Mouse (Mus musculus): Measurements from ENCODE around the gene Zbtb4. TPM values are rescaled to one million over a fixed set of nuclear protein-coding genes. Genes with fewer than 3 reads are reported as not detected.
"Not testable (repeated sequence)": the region's sequence is repeated elsewhere in the genome, so short reads cannot be mapped to it uniquely, and the experiment has no call there.

The Zbtb4 gene
- polyA plus RNA-seq, 1 experiment from 2014 or later = 5.2 TPM

- not testable (repeated sequence) for ATAC-seq; H3K9ac ChIP-seq (ENCODE audit: low read depth, low read length)
- 91% methylated on average over 2 of the region's 3 CpGs for WGBS
These were observed 34.3 kb upstream of the Zbtb4 start for GRCm38 (mm10) chr11:69731408-69731807.

GRCm38 (mm10) chr11:69751635-69752034 is 14.1 kb upstream of the Zbtb4 start:
- Histone ChIP-seq H3K4me1 (ENCODE audit: control insufficient read depth, insufficient read depth, low read length) (peaks cover 27% of the 10 kb centered on the region), H3K9me3 (replicated peaks; ENCODE audit: control insufficient read depth, low read length, poor library complexity, severe bottlenecking) (no peaks in the 10 kb centered on the region), H3K36me3 (ENCODE audit: control insufficient read depth, insufficient read depth, low read length) (peaks cover 7% of the 10 kb centered on the region), H3K27ac (ENCODE audit: low read length) (no peak overlapping the region), H3K4me3 (ENCODE audit: low read depth, low read length) (no peak overlapping the region), H3K4me2 (ENCODE audit: low read length) (no peak overlapping the region), H3K27me3 (ENCODE audit: control insufficient read depth, insufficient read depth, low read depth, low read length) (no peaks in the 10 kb centered on the region), H3K9ac (ENCODE audit: low read depth, low read length) (no peak overlapping the region)
- WGBS = 87% methylated on average over 3 of the region's 3 CpGs
- ATAC-seq = no peak

More at GRCm38 (mm10) chr11:69731408-69731807, 34.3 kb upstream of the Zbtb4 start:
- H3K4me2 ChIP-seq (ENCODE audit: low read length); H3K4me1 ChIP-seq (ENCODE audit: control insufficient read depth, insufficient read depth, low read length); H3K27ac ChIP-seq (ENCODE audit: low read length); H3K4me3 ChIP-seq (ENCODE audit: low read depth, low read length); H3K27me3 ChIP-seq (ENCODE audit: control insufficient read depth, insufficient read depth, low read depth, low read length); H3K9me3 ChIP-seq (replicated peaks; ENCODE audit: control insufficient read depth, low read length, poor library complexity, severe bottlenecking): not testable (repeated sequence)
- H3K36me3 ChIP-seq (ENCODE audit: control insufficient read depth, insufficient read depth, low read length) = peaks cover 21% of the 10 kb centered on the region

- peaks cover 37% of the 10 kb centered on the region for H3K4me1 ChIP-seq (ENCODE audit: control insufficient read depth, insufficient read depth, low read length)
- no peaks in the 10 kb centered on the region for H3K27me3 ChIP-seq (ENCODE audit: control insufficient read depth, insufficient read depth, low read depth, low read length)
- no peaks in the 10 kb centered on the region for H3K9me3 ChIP-seq (replicated peaks; ENCODE audit: control insufficient read depth, low read length, poor library complexity, severe bottlenecking)
- ATAC-seq = no peak
- H3K9ac ChIP-seq (ENCODE audit: low read depth, low read length) = peak overlapping the region; percentile 46; the same call in 1 of the 2 replicates
- no peak overlapping the region for H3K4me3 ChIP-seq (ENCODE audit: low read depth, low read length)
- no peak overlapping the region for H3K27ac ChIP-seq (ENCODE audit: low read length)
- no peak overlapping the region for H3K4me2 ChIP-seq (ENCODE audit: low read length)
- no peaks in the 10 kb centered on the region; the same call in 1 of the 2 replicates for H3K36me3 ChIP-seq (ENCODE audit: control insufficient read depth, insufficient read depth, low read length)
These were observed 13.0 kb upstream of the Zbtb4 start for GRCm38 (mm10) chr11:69752686-69753085.

- no peak for ATAC-seq
- peak overlapping the region; percentile 40; the same call in 1 of the 2 replicates for H3K9ac ChIP-seq (ENCODE audit: low read depth, low read length)
- no peak overlapping the region; the same call in 1 of the 2 replicates for H3K4me3 ChIP-seq (ENCODE audit: low read depth, low read length)
- no peaks in the 10 kb centered on the region for H3K9me3 ChIP-seq (replicated peaks; ENCODE audit: control insufficient read depth, low read length, poor library complexity, severe bottlenecking)
- peaks cover 37% of the 10 kb centered on the region for H3K4me1 ChIP-seq (ENCODE audit: control insufficient read depth, insufficient read depth, low read length)
- WGBS = 91% methylated on average over 5 of the region's 5 CpGs
- no peak overlapping the region for H3K27ac ChIP-seq (ENCODE audit: low read length)
- peak overlapping the region; percentile 22 for H3K4me2 ChIP-seq (ENCODE audit: low read length)
- no peaks in the 10 kb centered on the region for H3K27me3 ChIP-seq (ENCODE audit: control insufficient read depth, insufficient read depth, low read depth, low read length)
- H3K36me3 ChIP-seq (ENCODE audit: control insufficient read depth, insufficient read depth, low read length) = no peaks in the 10 kb centered on the region
These were observed 11.5 kb upstream of the Zbtb4 start for GRCm38 (mm10) chr11:69754233-69754632.

- H3K4me1 ChIP-seq (ENCODE audit: control insufficient read depth, insufficient read depth, low read length) = peaks cover 39% of the 10 kb centered on the region
- no peaks in the 10 kb centered on the region for H3K9me3 ChIP-seq (replicated peaks; ENCODE audit: control insufficient read depth, low read length, poor library complexity, severe bottlenecking)
- H3K27ac ChIP-seq (ENCODE audit: low read length) = no peak overlapping the region
- no peak overlapping the region; the same call in 1 of the 2 replicates for H3K4me3 ChIP-seq (ENCODE audit: low read depth, low read length)
- peak overlapping the region; percentile 27 for H3K4me2 ChIP-seq (ENCODE audit: low read length)
- WGBS = 58% methylated on average over 3 of the region's 3 CpGs
- no peaks in the 10 kb centered on the region for H3K36me3 ChIP-seq (ENCODE audit: control insufficient read depth, insufficient read depth, low read length)
- H3K9ac ChIP-seq (ENCODE audit: low read depth, low read length) = no peak overlapping the region; the same call in 1 of the 2 replicates
- H3K27me3 ChIP-seq (ENCODE audit: control insufficient read depth, insufficient read depth, low read depth, low read length) = no peaks in the 10 kb centered on the region
- no peak for ATAC-seq
These were observed 11.0 kb upstream of the Zbtb4 start for GRCm38 (mm10) chr11:69754701-69755100.

DNA sequence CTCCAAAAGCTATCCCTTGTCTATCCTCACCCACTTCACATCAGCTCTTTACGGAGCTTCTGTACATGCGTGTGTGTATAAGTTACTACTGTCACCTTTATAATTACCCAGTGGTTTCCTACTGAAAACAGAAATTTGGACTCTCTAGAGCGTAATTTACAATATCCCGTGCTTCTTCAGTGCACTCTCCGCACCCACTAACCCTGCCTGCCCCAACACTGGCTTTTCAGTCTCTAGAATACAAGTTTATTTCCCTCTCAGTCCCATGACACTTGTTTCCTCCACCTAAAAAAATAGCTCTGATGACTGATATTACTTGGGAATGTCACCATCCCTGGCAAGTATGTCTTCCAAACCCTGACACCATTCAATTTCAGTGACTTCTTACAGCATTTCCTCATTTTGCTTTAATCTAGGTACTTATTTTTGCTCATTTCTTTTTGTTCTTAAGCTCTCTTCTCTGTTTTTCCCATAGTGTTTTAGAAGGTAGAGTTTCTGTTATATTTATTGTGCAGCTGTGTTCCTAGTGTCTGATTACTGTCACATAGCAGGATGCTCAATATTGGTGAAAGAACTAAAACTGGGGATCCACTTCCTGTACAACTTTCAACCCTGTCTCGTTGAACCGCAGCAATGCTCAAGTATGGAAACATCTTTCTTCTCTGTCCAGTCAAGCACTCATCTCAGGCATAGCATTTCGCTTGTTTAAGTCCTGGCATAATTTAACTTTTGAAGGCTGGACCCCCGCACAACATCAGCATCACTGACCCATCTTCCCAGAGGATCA is 8.2 kb upstream of the Zbtb4 start:
- peak overlapping the region; percentile 53 for H3K4me3 ChIP-seq (ENCODE audit: low read depth, low read length)
- H3K27me3 ChIP-seq (ENCODE audit: control insufficient read depth, insufficient read depth, low read depth, low read length) = no peaks in the 10 kb centered on the region
- no peak for ATAC-seq
- peaks cover 45% of the 10 kb centered on the region for H3K4me1 ChIP-seq (ENCODE audit: control insufficient read depth, insufficient read depth, low read length)
- no peaks in the 10 kb centered on the region for H3K9me3 ChIP-seq (replicated peaks; ENCODE audit: control insufficient read depth, low read length, poor library complexity, severe bottlenecking)
- 42% methylated on average over 9 of the region's 9 CpGs for WGBS
- peak overlapping the region; percentile 68 for H3K4me2 ChIP-seq (ENCODE audit: low read length)
- peak overlapping the region; percentile 99 for H3K27ac ChIP-seq (ENCODE audit: low read length)
- H3K36me3 ChIP-seq (ENCODE audit: control insufficient read depth, insufficient read depth, low read length) = no peaks in the 10 kb centered on the region
- peak overlapping the region; percentile 79 for H3K9ac ChIP-seq (ENCODE audit: low read depth, low read length)

DNA sequence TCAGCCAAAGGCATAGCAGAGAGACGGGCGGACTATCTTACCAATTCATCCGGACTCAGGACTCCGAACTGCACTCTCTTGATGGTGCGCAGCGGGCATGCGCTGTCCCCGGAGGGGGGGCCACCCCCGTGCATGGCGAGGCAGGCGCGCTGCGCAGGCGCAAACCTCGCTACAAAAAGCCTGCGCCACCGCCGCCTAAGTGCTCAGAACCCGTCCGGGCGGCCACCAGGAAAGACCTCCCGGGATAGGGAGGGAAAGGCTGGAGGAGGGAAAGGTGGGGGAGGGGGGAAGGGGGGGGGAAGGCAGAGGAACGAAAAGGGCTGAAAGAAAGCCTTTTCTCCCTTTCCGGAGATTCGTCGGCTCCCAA is 7.6 kb upstream of the Zbtb4 start:
- peak; percentile 84 for ATAC-seq
- Histone ChIP-seq H3K4me1 (ENCODE audit: control insufficient read depth, insufficient read depth, low read length) (peaks cover 41% of the 10 kb centered on the region), H3K9ac (ENCODE audit: low read depth, low read length) (peak overlapping the region; percentile 79), H3K36me3 (ENCODE audit: control insufficient read depth, insufficient read depth, low read length) (no peaks in the 10 kb centered on the region), H3K4me2 (ENCODE audit: low read length) (peak overlapping the region; percentile 68), H3K27ac (ENCODE audit: low read length) (peak overlapping the region; percentile 99), H3K27me3 (ENCODE audit: control insufficient read depth, insufficient read depth, low read depth, low read length) (no peaks in the 10 kb centered on the region), H3K4me3 (ENCODE audit: low read depth, low read length) (peak overlapping the region; percentile 53), H3K9me3 (replicated peaks; ENCODE audit: control insufficient read depth, low read length, poor library complexity, severe bottlenecking) (no peaks in the 10 kb centered on the region)
- WGBS = 0% methylated on average over 26 of the region's 26 CpGs

GRCm38 (mm10) chr11:69758478-69758970 is 7.2 kb upstream of the Zbtb4 start, which contains the start of gene Polr2a:
TSS of gene Polr2a (minus strand) at chr11:69758637.
- Histone ChIP-seq H3K27ac (ENCODE audit: low read length) (peak within 1 kb of the TSS; percentile 99), H3K4me3 (ENCODE audit: low read depth, low read length) (peak within 1 kb of the TSS; percentile 53), H3K36me3 (ENCODE audit: control insufficient read depth, insufficient read depth, low read length) (no peaks in the 10 kb centered on the region), H3K9me3 (replicated peaks; ENCODE audit: control insufficient read depth, low read length, poor library complexity, severe bottlenecking) (no peaks in the 10 kb centered on the region), H3K4me2 (ENCODE audit: low read length) (peak within 1 kb of the TSS; percentile 81), H3K27me3 (ENCODE audit: control insufficient read depth, insufficient read depth, low read depth, low read length) (no peaks in the 10 kb centered on the region), H3K4me1 (ENCODE audit: control insufficient read depth, insufficient read depth, low read length) (peaks cover 40% of the 10 kb centered on the region), H3K9ac (ENCODE audit: low read depth, low read length) (peak within 1 kb of the TSS; percentile 79)
- peak; percentile 96 for ATAC-seq
- 0% methylated on average over 33 of the region's 36 CpGs for WGBS
